Mouse (Mus musculus) bone marrow, adult 2 months (tissue): Measurements from ENCODE around the gene Ptpru.

Experiments used
- CTCF ChIP-seq: fragments of 200-500 bp; IDR thresholded peaks from 2 replicates; pipeline ENCODE4 v1.5.1; 2011; ENCODE audit warnings: low read length, control low read depth; ENCODE audit not compliant: control insufficient read depth, insufficient read depth
- POLR2A ChIP-seq: fragments of 200-500 bp; IDR thresholded peaks from 2 replicates; pipeline ENCODE4 v1.6.1; 2011; ENCODE audit warnings: low read depth, mild to moderate bottlenecking, control low read depth, low read length, borderline replicate concordance; ENCODE audit not compliant: control insufficient read depth

- TF ChIP-seq POLR2A (no peak), CTCF (no peak)
Observed at GRCm38 (mm10) chr4:131814869-131815268, 23.2 kb downstream of the Ptpru start.
